Mouse (Mus musculus) urinary bladder, postnatal 10 days (tissue): ENCODE measurements around the gene Adam30.
"Not testable (repeated sequence)": the region's sequence is repeated elsewhere in the genome, so short reads cannot be mapped to it uniquely, and the experiment has no call there.

ENCODE experiments used
- DNase-seq: peaks from one replicate; pipeline ENCODE4 v3.0.0; 2022; ENCODE audit warnings: low spot score

Adam30 gene

DNA sequence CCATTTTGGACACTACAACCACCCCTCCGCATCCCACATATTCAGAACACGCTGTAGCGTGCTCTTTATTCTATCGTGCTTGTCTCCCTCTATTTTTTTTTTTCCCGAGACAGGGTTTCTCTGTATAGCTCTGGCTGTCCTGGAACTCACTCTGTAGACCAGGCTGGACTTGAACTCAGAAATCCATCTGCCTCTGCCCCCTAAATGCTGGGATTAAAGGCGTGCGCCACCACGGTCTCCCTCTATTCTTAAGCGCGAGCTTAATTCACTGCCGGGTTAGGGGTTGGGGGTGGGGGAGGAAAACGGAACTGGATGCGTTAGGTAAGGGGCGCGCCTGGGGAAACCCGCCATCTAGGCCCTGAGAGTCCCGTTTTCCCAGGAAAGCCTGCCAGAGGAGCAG lies at the start of gene Adam30:
Adam30 (plus strand) TSS at position 301 of the 400 bp plus-strand sequence.
- no peak for DNase-seq

DNA sequence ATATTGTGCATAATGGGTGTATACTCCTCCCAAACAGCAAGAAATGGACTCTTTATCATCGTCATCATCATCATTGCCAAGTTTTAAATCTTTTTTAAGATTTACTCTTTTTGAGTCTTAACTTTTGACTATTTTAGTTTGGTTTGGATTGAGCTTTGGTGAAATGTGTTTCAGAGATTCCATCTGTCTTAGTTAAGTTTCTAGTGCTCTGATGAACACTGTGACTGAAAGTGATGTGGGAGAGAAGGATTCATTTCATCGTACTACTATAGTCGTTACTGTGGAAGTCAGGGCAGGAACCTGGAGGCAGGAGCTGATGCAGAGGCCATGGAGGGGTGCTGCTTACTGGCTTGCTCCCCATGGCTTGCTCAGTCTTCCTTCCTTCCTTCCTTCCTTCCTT lies 42.2 kb upstream of the Adam30 start:
- no peak for DNase-seq

DNA sequence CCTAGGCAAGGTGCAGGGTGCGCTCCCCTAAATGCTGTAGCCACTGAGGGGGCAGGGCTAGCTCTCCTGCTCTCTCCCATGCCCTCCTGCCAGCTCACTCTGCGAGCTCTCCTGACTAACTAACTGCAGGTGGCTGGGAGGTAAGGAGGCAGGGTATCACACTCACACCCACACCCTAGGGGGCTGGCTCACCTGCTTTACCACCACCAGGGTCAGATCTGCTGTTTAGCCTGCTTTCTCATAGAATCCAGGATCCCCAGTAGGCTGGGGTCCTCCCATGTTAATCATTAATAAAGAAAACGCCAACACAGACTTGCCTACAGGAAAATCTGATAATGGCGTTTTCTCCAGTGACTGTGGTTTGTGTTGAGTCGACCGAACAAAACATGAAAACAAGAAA lies 41.1 kb upstream of the Adam30 start:
- DNase-seq: no peak

DNA sequence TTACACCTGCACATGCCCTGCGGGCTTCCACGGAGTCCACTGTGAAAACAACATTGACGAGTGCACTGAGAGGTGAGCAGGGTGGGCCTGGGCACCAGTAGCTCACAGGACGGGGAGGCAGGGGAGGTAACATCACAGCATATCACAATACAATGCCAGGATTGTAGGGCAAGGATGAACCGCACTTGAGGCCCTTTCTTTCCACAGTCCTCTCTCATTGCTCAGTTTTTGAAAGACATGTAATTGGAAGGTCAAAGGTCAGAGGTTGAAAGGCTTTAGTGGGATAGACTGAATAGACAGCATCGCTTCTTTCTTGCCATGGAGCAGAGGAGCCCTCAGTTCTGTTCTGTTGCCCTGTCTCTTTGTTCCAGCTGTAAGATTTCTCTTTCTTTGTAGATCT lies 39.5 kb upstream of the Adam30 start:
- no peak for DNase-seq

DNA sequence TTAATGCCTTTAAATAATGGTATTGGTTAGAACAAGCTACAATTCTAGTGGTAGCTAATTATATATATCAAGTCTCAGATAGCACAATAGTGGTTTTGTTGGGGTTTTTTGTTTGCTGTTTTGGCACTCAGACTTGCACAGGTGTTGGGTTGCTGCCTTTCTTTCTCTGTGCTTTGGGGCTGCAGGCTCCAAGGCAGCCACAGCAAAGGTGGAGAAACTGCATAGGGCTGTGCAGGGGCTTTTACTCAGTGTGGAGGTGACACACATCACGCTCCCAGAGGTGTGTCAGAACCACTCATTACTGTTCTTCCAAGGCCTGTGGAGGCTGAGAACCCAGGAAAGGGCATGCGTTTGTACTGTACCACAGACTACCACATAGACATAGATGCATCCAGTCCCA lies 32.7 kb upstream of the Adam30 start:
- DNase-seq: no peak

DNA sequence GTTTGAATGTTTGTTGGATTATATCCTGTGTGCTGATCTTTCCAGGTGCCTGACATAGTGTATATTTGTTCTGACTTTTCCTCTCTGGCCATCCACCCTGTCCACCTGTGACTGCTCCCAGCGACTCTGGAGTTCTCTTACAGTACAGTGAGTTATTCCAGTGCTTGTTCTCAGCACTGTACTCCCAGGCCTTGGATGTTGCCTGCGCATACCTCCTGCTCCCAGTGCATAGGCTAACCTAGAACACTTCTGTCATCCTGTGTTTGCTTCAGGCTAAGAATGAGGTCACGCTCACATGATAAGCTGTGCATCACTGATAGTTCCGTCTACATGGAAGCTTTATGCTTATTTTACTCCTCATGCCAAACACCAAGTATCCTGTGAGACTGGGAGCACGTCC lies 31.7 kb upstream of the Adam30 start:
- DNase-seq: no peak

DNA sequence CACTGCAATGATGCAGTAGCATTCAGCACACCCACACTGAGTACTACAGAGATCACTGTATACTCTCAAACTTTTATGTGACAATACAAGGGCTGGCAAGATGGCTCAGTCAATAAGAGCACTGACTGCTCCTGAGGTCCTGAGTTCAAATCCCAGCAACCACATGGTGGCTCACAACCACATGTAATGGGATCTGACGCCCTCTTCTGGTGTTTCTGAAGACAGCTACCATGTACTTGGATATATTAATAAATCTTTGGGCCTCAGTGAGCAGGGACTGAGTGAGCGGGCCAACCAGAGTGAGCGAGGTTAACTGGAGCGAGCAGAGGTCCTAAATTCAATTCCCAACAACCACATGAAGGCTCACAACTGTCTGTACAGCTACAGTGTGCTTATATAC lies 28.3 kb upstream of the Adam30 start:
- DNase-seq: not testable (repeated sequence)

DNA sequence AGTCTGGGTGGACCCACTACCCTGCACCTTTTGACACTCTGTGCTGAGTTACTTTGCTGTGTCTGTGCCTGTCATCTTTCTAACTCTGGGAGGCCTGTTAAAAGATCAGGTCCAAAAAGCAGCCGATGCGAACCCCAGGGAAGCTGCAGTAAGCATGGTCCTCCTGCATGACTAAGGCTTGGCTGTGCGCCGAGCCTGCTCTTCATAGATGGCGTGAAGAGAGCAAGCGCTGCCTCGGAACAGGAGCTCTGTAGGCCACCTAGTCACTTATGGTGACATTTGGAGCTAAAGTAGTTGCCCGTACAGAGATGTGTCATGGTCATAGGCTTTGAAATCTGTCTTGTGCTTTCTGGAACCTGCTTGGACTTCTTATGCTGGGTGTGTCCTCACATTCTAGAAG lies 27.8 kb upstream of the Adam30 start:
- no peak for DNase-seq

DNA sequence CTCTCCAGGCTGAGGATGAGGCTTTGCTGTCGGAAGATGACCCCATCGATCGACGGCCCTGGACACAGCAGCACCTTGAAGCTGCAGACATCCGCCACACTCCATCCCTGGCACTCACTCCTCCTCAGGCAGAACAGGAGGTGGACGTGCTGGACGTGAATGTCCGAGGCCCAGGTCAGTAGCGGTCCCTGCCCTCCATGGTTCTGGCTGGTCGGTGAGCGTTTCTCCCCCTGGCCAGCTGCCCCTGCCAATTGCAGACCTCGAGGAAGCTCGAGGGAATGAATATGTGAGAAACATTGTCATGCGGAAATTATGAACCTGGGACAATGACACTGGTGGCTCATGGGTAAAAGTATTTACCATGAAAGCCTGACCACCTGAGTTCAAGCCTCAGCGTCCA lies 19.0 kb upstream of the Adam30 start:
- no peak for DNase-seq

DNA sequence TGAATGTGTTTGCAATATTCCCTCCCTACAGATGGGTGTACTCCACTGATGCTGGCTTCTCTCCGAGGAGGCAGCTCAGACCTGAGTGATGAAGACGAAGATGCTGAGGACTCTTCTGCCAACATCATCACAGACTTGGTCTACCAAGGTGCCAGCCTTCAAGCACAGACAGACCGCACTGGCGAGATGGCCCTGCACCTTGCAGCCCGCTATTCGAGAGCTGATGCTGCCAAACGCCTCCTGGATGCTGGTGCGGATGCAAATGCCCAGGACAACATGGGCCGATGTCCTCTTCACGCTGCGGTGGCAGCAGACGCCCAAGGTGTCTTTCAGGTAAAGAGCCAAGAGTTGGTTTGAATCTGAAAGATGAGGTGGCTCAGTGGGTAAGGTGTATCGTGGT lies 17.6 kb upstream of the Adam30 start:
- no peak for DNase-seq

DNA sequence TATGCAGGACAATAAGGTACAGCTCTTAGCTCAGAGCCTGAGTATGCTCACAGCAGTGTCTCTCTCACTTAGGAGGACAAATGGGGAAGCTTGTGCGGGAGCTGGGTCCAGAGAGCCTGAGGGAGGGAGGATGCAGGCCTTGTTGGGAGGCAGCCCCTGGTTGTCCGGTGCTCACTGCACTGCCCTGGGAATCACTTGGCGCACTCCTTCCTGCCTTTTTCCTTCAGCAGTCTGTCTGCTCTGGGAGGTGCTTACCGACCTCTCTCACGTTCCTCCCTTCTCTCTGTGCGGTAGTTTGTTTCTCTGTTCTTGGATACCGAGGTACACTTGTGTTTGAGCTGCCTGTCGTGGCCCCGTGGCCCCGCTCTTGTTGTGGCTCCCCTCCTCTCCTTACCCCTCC lies 15.2 kb upstream of the Adam30 start:
- DNase-seq: no peak

DNA sequence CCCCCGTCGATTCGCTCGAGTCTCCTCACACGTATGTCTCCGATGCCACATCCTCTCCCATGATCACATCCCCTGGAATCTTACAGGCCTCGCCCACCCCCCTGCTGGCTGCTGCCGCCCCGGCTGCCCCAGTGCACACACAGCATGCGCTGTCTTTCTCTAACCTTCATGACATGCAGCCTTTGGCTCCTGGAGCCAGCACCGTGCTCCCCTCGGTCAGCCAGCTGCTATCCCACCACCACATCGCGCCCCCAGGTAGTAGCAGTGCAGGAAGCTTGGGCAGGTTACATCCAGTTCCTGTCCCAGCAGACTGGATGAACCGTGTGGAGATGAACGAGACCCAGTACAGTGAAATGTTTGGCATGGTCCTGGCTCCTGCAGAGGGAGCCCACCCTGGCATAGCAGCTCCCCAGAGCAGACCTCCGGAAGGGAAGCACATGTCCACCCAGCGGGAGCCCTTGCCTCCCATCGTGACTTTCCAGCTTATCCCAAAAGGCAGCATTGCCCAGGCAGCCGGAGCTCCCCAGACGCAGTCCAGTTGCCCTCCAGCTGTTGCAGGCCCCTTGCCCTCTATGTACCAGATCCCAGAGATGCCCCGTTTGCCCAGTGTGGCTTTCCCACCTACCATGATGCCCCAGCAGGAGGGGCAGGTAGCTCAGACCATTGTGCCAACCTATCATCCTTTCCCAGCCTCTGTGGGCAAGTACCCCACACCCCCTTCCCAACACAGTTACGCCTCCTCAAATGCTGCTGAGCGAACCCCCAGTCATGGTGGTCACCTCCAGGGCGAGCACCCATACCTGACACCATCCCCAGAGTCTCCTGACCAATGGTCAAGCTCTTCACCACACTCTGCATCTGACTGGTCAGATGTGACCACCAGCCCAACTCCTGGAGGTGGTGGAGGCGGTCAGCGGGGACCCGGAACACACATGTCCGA lies 13.7 kb upstream of the Adam30 start:
- DNase-seq: no peak

DNA sequence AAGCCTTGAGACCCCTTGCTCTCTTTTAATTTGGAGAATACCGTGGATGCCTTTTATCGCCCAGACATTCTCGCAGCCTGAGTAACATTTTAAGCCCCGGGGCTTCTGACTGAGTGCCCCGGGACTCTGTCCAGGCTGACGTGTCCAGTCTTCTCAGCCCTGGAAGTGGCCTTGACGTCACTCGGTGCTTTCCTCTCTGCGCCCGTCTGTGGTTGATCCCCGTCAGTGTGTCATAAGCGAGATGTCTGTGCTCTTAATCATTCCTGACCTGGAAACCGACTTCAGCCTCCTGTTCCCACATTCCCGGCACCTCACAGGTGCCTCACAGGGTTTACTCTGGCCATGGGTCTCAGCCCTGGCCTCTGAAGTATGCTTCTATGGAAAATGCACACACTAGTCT lies 12.7 kb upstream of the Adam30 start:
- DNase-seq: no peak

DNA sequence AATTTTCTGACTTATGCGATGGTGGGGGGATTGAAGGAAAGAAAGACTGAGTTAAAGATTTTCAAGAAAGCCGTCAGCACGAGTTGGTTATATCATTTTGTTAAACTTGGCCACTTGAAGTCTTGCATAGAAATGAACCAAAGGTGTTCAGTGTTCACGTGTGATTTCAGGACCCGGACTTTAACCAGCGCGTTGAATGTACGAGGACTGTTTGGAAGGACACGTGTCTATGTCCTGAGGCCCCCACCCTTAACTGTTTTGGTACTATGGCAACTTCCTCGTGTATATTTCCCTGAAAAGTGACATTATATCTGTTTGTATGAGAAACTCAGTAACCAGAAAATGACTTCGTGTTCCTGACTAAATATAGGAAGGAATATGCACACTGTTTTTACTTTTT lies 10.5 kb upstream of the Adam30 start:
- no peak for DNase-seq

DNA sequence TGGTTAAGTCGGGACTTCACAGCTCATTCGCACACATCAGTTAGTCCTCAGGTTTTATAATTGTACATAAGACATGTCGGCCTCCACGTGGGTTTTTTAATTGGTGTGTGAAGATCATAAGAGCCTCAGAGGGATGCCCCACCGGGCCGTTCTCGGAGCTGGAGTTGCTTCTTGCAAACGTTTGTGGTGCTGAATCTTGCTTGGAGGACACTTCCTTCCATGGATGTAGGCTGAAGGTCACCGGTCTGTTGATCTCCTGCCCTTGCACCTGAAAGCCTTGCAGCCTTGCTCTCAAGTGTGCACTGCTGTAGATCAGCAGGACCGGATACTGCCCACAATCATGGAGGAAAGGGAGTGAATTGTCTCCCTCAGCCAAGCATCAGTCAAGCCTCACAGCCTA lies 9.4 kb upstream of the Adam30 start:
- no peak for DNase-seq

DNA sequence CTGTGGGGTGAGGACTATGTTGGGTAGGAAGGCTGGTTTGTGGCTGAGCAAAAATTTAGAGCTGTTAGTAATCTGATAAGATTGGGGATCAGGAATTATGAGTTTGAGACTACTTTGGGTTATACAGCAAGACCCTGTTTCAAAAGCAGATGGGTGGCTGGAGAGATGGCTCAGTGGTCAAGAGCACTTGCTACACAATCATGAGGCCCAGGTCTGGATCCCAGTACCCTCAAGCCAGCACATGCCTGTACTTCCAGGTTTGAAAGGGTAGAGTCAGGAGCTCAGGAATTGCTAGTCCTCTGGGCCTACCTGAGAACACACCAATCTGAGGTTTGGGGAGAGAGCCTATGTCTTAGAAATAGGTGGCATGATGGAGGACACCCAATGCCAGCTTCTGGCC lies 7.0 kb upstream of the Adam30 start:
- no peak for DNase-seq

DNA sequence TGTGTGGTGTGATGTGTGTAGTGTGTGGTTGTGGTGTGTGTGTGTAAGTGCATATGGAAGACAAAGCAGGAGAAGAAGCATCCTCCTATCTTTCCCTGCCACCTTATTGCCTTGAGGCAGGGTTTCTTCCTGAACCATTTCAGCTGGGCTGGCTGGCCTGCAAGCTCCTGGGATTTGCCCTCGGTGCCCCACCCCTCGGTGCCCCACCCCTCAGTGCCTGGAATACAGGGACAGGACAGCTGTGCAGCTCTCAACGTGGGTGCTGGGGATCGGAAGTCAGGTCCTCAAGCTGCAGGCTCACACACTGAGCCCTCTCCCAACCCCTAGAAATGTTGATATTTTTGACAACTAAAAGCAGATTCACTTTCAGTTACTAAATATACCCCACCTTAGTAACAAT lies 4.3 kb upstream of the Adam30 start:
- DNase-seq: no peak

DNA sequence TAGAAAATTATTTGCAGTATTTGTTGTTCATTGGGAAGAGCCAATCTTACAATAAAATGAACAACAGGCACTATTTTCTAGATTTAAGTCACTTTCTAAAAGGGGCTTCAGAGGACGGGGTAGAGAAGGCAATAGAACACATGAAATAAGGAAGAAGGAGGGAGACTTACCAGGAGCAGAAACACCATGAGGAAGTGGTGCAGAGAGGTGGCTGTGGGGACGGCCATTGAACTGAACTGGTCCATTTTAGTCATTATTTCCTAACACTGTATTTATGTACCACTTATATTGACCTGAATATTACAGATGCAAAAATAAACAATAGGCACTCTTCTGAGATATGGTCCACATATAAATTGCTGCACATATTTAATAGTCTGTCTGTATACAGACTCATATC lies 3.4 kb upstream of the Adam30 start:
- DNase-seq: no peak

DNA sequence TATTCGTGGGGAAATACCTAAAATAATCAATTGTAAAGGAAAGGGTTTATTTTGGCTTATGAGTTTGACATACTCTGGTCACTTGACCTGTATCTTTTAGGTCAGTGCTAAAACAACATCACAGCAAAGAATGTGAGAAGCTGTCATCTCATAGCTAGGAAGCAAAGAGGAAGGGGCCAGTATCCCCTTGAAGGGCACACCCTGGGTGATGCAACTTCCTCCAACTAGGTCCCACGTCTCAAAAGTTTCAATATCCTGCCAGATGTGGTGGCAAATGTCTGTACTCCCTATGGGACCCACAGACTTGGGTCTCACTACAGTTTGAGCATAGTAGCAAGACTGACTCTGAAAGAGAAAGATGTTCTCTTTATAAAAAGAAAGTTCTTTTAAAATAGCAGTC lies 2.8 kb upstream of the Adam30 start:
- no peak for DNase-seq

DNA sequence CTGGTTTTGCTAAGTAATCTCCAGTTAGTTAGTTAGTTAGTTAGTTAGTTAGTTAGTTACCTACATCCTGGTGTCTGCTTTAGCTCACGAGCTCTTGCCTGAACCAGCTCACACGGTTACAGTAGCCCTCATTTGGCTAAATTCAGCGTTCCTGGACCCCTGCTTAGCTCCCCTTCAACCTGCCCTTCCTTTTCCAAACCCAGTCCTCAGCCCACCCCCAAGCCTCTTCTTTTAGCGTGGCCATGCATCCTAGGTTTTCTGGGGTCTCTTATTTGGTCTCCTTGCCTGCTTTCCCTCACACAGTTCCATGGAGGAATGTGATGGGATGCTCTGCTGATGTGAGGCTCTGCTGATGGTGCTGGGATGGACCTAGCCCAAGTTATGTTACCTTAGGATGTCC lies 1.8 kb upstream of the Adam30 start:
- no peak for DNase-seq

DNA sequence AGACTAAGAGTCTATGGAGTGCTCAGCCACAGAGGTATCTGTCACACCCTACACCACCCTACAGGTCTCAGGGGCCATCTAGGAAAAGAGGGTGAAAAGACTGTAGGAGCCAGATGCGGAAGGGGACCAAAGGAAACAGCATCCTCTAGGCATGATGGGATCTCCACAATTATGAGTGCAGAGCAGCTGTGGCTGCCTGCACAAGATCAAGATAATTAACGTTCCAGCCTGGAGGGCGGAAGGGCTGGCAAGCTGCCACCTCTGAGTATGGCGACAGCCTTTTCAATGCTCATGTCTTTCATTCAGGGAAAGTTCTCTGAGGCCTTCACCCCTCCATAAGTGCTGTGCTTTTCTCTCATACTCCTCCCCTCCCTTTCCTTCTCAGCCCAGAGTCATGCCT lies 1.1 kb upstream of the Adam30 start:
- no peak for DNase-seq

DNA sequence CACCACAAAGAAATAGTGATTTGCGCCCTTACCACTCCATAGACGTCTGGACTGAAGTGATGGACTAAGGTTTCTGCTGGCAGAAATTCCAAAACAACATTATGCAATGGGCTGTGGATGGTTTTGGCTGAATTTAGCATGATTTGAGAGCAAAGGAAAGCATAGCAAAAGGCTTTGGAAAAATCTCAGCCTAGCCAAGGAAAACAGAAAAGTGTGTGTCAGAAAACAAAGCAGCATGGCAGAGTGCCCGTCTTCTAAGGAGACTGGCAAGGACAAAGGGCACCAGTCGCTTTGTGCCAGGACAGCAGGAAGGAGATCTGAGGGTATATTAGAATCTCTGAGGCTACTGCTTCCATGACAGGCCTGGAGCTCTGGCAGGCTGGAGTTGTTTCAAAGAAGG lies 17.9 kb downstream of the Adam30 start:
- no peak for DNase-seq

DNA sequence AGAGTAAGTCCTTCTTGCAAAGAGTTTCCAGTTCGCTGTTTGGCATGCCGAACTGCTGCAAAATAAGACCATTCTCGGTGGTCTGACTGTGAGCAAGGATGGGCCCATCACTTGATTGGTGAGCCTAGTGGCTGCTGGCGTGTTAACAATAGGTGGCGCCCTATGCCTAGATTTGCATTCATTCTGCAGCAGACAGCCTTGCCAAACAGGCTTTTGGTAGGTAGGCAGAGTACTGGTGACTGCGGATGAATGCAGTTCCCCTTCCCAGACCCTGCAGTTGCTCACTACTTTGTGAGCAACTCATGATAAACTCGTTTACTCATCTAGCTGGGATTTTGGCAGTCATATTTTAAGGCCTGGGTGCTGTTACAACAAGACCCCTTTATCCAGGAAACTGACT lies 20.4 kb downstream of the Adam30 start:
- DNase-seq: peak; percentile 23

DNA sequence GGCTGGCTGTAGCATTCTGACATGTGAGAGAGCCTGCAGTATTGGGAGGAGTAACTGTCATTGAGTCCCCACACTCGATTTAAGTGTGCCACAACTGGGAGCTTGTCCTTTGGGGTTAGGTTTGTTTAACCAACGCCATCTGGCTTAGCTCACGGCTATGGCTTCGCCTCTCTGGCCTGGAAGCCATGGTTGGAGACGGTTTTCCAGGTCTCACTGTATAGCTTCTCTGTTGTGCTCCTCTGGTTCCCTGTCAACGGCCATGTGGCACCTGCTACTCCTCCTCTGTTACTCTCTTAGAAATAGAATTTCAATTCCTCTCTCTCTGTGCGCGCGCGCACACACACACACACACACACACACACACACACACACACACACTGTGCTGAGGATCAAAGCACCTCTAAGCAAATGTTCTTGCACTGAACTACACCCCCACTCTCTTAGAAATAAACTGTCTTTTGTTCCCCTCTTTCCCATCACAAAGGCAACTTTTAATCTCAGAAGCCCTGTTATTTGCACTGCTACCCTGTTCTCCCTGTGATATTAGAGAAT lies 24.8 kb downstream of the Adam30 start:
- DNase-seq: no peak
